Mouse (Mus musculus): ENCODE results near the gene Chrna1.

Chrna1 gene

GRCm38 (mm10) chr2:73591246-73591645 lies 11.1 kb upstream of the Chrna1 start:
- CTCF ChIA-PET: no interaction called here

- CTCF ChIA-PET: no interaction called here
Observed at GRCm38 (mm10) chr2:73590106-73590505, 10.0 kb upstream of the Chrna1 start.

DNA sequence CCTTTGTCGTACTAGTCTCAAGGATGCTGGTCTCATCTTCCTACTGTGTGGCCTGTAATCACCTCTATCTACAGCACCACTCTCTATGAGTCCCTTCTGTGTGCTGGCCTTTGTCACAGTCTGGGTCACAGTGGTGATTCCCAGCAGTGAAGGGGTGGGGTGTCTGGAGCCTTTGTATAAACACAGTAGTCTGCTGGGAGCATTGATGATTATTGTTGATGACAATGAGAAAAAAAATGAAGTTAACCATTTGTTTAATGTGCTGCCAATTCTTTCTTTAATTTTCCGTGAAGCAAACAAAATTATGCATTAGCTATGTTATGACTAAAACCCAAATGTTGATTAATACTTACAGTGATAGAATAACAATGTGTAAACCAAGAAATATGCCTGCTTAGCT lies 8.8 kb upstream of the Chrna1 start:
- CTCF ChIA-PET: no interaction called here

DNA sequence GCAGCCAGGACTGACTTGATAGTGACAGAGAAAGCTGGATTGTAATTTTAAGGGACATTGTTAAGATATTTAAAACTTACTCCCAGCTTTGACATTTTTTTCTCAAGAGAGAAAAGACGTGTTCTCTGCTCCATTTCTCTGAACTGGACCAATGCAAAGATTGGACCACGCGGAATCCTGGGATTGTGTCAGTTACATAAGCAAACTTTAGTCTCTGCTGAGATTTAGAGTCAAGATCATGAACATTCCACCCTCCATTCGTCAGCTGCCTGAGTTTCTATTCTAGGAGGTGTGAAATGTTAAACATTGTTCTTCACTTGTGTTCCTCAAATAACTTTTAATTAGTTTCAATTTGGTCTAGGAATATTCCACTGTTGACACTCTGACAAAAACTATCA lies 7.0 kb upstream of the Chrna1 start:
- CTCF ChIA-PET: interaction anchor here (0.7 kb wide), 1 partner anchor 279 kb away, joined by 7 read pairs; no protein-coding TSS in a partner anchor

DNA sequence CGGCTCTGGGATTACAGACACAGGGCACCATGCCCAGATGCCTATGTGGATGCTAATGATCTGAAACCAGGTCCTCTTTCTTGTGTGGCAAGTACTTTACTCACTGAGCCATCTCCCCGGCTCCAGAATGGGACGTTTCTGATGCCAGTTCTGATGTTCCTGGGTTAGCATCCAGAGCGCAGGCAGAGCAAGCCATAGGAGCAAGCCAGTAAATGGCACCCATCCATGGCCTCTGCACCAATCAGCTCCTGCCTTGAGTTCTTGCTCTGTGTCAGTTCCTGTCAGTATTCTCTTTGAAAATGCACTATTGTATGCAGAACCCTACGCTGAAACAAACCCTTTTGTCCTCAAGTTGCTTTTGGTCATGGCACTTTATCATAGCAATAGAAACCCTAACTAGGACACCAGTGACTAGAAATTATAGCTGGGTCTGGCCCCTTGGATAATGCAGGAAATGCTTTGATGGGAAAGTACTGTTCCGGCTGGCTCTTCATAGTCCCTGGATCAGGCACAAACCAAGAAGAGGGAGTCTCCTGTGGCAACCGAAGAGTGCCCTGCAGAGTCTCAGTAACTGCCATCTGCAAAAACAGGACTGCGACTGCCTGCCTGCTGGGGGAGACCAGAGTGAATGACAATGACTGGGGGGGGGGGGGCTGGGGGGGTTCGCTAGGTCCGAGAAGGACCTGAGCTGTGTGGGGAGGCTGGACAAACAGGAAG lies 6.4 kb upstream of the Chrna1 start:
- CTCF ChIA-PET: interaction anchor here (0.7 kb wide), 1 partner anchor 279 kb away, joined by 7 read pairs; no protein-coding TSS in a partner anchor

GRCm38 (mm10) chr2:73585347-73585831 lies 5.3 kb upstream of the Chrna1 start:
- CTCF ChIA-PET: no interaction called here

- CTCF ChIA-PET: no interaction called here
Observed at GRCm38 (mm10) chr2:73584645-73585346, 4.7 kb upstream of the Chrna1 start.

DNA sequence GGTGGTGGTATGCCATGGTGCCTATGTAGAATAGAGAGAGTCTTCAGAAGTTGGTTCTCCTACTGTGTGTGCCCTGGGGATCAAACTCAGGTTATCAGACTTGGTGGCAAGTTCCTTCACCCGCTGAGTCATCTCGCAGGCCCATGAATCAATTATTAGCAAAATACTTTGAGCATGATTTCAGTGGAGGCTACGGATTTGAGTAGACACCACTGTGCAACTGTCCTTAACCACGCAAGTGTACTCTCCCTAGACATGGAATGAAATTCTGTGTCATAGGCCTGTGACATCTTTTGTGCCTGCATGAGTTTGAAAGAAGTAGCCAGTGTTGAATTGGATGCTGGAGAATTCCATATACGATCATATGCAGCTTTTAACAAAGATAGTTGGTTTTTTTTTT lies 582 bp upstream of the Chrna1 start:
- CTCF ChIA-PET: no interaction called here

DNA sequence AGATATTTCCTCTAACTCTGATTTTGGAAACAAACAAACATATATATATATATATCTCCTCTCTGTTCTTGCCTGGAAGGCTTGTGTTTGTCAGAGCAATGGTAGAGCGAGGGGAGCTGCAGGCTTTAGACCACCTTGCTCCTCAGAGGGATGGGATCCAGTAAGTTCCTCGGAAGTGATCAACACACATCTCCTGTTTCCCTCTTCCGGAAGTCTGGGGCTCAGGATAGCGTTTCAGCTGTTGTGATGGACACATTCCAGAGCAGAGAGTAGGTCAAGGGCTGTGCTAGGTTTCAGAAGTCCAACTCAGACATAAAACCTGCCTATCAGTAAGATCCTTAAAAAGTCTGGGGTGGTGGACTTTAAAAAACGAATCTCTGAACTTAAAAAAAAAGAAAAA lies 970 bp downstream of the Chrna1 start:
- CTCF ChIA-PET: no interaction called here

DNA sequence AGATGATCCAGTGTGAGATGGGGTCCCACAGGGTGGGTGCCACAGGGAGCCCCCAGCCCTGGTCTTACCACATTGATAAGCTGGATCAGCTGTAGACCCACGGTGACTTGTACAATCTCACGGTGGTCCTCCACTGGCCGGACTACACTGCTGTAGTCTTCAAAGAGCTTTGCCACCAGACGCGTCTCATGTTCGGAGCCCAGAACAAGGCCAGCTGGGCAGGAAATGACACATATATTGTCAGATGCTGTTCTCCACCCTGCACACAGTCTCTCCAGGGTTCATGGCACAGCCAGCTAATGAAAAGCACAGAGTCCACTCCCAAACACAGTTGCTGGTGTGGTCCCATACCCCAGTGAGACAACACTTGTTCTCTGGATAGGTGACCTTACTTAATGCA lies 5.7 kb downstream of the Chrna1 start:
- CTCF ChIA-PET: interaction anchor here (0.5 kb wide), 1 partner anchor 369 kb away, joined by 3 read pairs; no protein-coding TSS in a partner anchor

GRCm38 (mm10) chr2:73573556-73573955 lies 6.6 kb downstream of the Chrna1 start:
- CTCF ChIA-PET: no interaction called here

DNA sequence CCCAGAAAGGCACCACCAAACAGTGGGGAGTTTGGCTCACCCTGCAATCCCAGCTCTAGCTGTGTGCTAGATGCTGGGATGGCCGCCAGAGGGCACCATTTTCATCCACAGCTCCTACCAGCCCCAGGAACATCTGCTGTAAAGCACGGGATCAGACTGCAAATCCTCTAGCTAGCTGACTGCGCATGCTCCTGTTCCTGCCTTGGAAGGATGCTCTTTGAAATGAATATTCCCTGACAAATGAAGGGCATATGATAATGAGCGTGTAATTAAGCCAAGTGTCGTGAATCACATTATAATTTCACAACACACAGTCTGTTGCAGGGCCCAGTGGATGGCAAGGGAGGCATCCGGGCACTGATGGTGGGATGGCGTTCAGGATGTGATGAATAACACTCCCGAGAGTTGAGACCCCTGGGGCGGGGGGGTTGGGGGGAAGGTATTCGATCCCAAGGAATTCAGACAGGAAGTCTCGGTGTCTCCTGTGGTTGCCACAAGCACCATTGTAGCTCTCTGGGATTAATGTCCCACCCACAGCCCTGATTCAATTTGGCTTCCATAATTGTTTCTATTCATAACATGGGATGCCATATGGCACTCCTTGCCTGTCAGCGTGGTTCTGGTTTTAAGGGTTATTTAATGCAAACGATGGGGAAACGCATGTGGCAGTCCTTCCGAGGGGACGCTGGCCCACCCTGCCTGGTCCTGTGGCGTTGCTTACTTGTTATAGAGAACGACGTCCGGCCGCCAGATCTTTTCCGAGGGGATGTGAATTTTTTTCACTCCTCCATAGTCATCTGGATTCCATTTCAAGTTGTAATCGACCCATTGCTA lies 7.4 kb downstream of the Chrna1 start:
- CTCF ChIA-PET: interaction anchor here (0.6 to 1.2 kb wide), 3 partner anchors 10 to 539 kb away, joined by 3 to 9 read pairs (median 6); no protein-coding TSS in a partner anchor

- CTCF ChIA-PET: interaction anchor here (0.6 to 1.2 kb wide), 2 partner anchors 9 to 539 kb away, joined by 3 to 9 read pairs; no protein-coding TSS in a partner anchor
Observed at GRCm38 (mm10) chr2:73571901-73572300, 8.2 kb downstream of the Chrna1 start.

- CTCF ChIA-PET: no interaction called here
Observed at GRCm38 (mm10) chr2:73571304-73571703, 8.8 kb downstream of the Chrna1 start.

DNA sequence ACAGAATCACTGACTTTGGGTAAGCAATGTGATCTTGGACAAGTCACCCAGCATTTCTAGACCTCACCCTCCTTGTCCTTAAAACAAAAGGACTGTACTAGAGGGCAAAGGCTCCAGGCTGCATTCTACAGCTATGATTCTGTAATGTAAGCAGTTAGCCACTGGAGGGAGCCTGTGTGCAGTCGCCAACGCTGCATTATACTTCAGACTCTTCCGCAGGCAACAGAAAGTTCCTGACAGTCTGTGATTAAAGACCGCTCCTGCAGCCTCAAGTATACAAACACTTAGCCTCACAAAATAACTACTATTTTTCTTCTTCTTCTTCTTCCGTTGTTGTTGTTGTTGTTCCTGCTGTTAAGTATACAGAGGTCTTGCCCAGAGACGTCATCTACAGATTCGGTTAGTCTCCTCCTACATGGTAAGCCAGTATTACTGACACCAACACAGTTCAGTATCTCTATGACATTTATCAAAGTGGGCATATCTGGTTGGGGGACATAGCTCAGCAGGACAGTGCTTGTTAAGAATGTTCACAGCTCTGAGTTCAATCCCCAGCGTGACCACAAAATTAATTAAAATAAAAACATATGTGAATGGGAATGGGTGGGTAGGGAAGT lies 13.0 kb downstream of the Chrna1 start:
- CTCF ChIA-PET: no interaction called here

GRCm38 (mm10) chr2:73566162-73566561 lies 14.0 kb downstream of the Chrna1 start:
- CTCF ChIA-PET: no interaction called here

- CTCF ChIA-PET: no interaction called here
Observed at GRCm38 (mm10) chr2:73563690-73564089, 16.4 kb downstream of the Chrna1 start.

GRCm38 (mm10) chr2:73562656-73563055 lies 17.5 kb downstream of the Chrna1 start:
- CTCF ChIA-PET: interaction anchor here (1.0 kb wide), 1 partner anchor 10 kb away, joined by 3 read pairs; no protein-coding TSS in a partner anchor

- CTCF ChIA-PET: no interaction called here
Observed at GRCm38 (mm10) chr2:73561665-73562063, 18.5 kb downstream of the Chrna1 start.

DNA sequence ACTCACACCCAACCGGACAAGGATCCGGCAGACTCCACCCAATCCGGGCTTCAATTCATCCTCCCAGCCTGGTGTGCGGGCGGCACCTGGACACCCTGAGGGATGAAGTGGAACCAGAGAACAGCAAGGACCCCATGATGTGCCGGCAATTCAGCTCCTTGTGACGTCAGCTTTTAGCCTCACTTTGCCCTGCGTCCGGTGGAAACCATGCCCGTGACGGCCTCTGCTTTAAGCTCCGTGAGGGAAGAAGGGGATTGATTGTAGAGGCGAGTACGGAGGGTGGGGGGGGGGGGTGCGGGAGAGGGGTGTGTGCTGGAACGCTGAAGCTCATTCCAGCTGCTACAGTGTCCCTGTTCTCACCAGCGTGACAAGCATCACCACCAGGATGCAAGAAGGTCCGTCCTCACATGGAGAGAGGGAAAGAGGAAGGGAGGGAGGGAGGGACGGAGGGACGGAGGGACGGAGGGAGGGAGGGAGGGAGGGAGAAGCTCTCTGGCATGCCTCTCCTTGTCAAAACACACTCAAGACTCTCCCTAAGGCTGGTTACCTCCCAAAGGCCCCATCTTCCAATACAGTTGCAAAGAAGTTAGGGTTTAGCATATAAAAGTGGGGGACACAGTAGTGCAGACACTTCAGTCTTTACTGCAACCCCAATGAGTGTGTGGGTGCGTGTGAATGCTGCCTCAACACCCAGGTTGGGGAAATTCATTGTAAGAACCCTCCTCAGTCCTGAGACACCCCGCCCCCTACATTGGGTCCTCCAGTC lies 19.1 kb downstream of the Chrna1 start:
- CTCF ChIA-PET: no interaction called here

- CTCF ChIA-PET: no interaction called here
Observed at GRCm38 (mm10) chr2:73560445-73560844, 19.7 kb downstream of the Chrna1 start.
